Comparison of ENCODE assay signal across 23 mouse cellular contexts in the genomic region with DNA sequence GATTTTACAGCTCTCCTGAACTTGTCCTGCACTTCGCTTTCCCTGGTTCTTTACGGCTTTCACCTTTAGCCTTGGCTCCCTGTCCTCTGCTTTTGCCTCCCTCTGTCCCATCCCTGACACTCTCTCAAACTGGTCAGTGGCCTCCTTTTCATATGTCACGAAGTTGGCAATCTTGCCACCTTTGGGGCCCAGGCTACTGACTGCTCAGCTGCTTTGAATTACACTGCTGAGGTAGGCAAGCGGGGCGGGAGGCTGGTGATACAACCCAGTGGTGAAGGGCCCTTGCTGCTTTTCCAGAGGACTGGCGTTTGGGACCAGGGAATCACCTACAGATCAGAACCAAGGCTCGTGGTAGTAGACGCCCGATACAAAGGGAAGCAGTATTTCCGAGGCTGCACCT. TPM values are rescaled to one million over a fixed set of nuclear protein-coding genes. Genes with fewer than 3 reads are reported as not detected.
DNase-seq lines count a peak whose midpoint lies in the region; ATAC-seq and TF ChIP-seq lines count a peak whose summit lies in the region.
"Had no signal": no experiment of that assay in that cellular context is flagged by ENCODE, and none has a peak within 500 bp of the region (broad histone marks: within the 10 kb centered on the region; RNA-seq: fewer than 3 reads in every experiment).

No protein-coding gene starts in this region.

- no peak for ATAC-seq in forebrain, embryonic 14.5 days
- no peak for ATAC-seq in forebrain, postnatal 0 days

- H3K79me2 ChIP-seq in myocyte (ENCODE audit: control insufficient read depth, insufficient read depth): peaks cover 61% of the 10 kb centered on the region

- H3ac ChIP-seq in myocyte (ENCODE audit: control insufficient read depth, insufficient read length): no peak overlapping the region

- in situ Hi-C loops in ES-E14 (cut with MboI; ENCODE audit: low sequenced_read_pairs in 2 of 2, unreplicated experiment in 2 of 2): no loop called here

- 0 out of 2 replicates have a peak, but pooled peaks cover 3% of the 10 kb centered on the region for H3K36me3 ChIP-seq in forebrain, embryonic 14.5 days (ENCODE audit: control insufficient read depth, insufficient read depth, low read length)
- H3K36me3 ChIP-seq in forebrain, postnatal 0 days (ENCODE audit: insufficient read depth): 0 out of 2 replicates have a peak, but pooled peaks cover 4% of the 10 kb centered on the region
- H3K36me3 ChIP-seq in ES-E14 (ENCODE audit: control insufficient read depth, insufficient read depth, low read length, poor library complexity, severe bottlenecking) (peaks cover 4% of the 10 kb centered on the region; the same call in 1 of the 2 replicates), myocyte (ENCODE audit: control insufficient read depth, insufficient read depth) (peaks cover 7% of the 10 kb centered on the region)

- no peak for TF ChIP-seq POLR2A in myocyte (IDR thresholded peaks at IDR 0.05; ENCODE audit: insufficient read length, low read depth)

- H3K4me2 ChIP-seq in forebrain, embryonic 14.5 days (ENCODE audit: low read length): no peak overlapping the region
- no peak overlapping the region for H3K4me2 ChIP-seq in forebrain, postnatal 0 days (ENCODE audit: low read depth)
- H3K4me2 ChIP-seq in myocyte (ENCODE audit: low read depth): peak overlapping the region; percentile 99

- H3K4me3 ChIP-seq in forebrain, embryonic 14.5 days (ENCODE audit: low read depth, low read length): no peak overlapping the region
- H3K4me3 ChIP-seq in forebrain, postnatal 0 days (ENCODE audit: low read depth, low read length): no peak overlapping the region
- no peak overlapping the region; the same call in 1 of the 2 replicates for H3K4me3 ChIP-seq in layer of hippocampus, adult 2 months
- no peak overlapping the region; a peak in 1 of 4 replicates for H3K4me3 ChIP-seq in ES-E14 (ENCODE audit: insufficient read depth in 1 of 2, low read depth in 1 of 2, low read length in 2 of 2, poor library complexity in 1 of 2, severe bottlenecking in 1 of 2)
- H3K4me3 ChIP-seq in myocyte: no peak overlapping the region

- 92% methylated on average over 10 of the region's 10 CpGs for WGBS in forebrain, embryonic 14.5 days
- whole genome bisulfite sequencing in forebrain, postnatal 0 days: 76% methylated on average over 10 of the region's 10 CpGs

- no peaks in the 10 kb centered on the region for H3K9me3 ChIP-seq in forebrain, embryonic 14.5 days (replicated peaks; ENCODE audit: control insufficient read depth, low read length)
- no peaks in the 10 kb centered on the region for H3K9me3 ChIP-seq in forebrain, postnatal 0 days (ENCODE audit: low read length)
- H3K9me3 ChIP-seq in ES-E14 (ENCODE audit: control insufficient read depth, insufficient read depth, low read depth, low read length): no peaks in the 10 kb centered on the region
- H3K9me3 ChIP-seq: G1E; heart, embryonic 13.5 days; megakaryocyte, embryonic 14.5 days had no signal

- H3K27ac ChIP-seq in forebrain, embryonic 14.5 days (ENCODE audit: low read depth, low read length): no peak overlapping the region
- no peak overlapping the region for H3K27ac ChIP-seq in forebrain, postnatal 0 days (ENCODE audit: low read depth, low read length)
- H3K27ac ChIP-seq in layer of hippocampus, adult 2 months: peak overlapping the region; percentile 51; the same call in 1 of the 2 replicates
- 0 out of 2 replicates have a peak overlapping the region, but pooled peaks have one; percentile 6 for H3K27ac ChIP-seq in ES-E14 (ENCODE audit: insufficient read depth, low read depth, low read length, poor library complexity, severe bottlenecking)
- H3K27ac ChIP-seq: heart, embryonic 13.5 days; left cerebral cortex, adult 2 months had no signal

- no peak for DNase-seq in forebrain, embryonic 14.5 days (ENCODE audit: low spot score)
- no peak for DNase-seq in forebrain, postnatal 0 days
- DNase-seq in layer of hippocampus, adult 2 months (ENCODE audit: low spot score in 2 of 2): no peak
- no peak for DNase-seq in layer of hippocampus, postnatal 36 days
- no peak for DNase-seq in ES-E14 (ENCODE audit: low read depth, low spot score)
- DNase-seq in spleen, adult 18-20 months: no peak
- no peak for DNase-seq in ovary, postnatal 10 days (ENCODE audit: low spot score)
- DNase-seq: adrenal gland, adult 8-10 months; B cell, adult 2 months; cerebellum, adult 11-12 months; gastrocnemius, postnatal 14 days; kidney, adult 9 months; thymus, postnatal 14 days had no signal

- no peak for TF ChIP-seq CTCF in forebrain, postnatal 0 days (IDR thresholded peaks at IDR 0.05; ENCODE audit: low read depth)
- no peak for TF ChIP-seq CTCF in layer of hippocampus, adult 2 months (conservative IDR thresholded peaks at IDR 0.05)

- H3K27me3 ChIP-seq in forebrain, embryonic 14.5 days (replicated peaks; ENCODE audit: control insufficient read depth, insufficient read depth, low read length): no peaks in the 10 kb centered on the region
- no peaks in the 10 kb centered on the region for H3K27me3 ChIP-seq in forebrain, postnatal 0 days (ENCODE audit: insufficient read depth, low read length)
- no peaks in the 10 kb centered on the region for H3K27me3 ChIP-seq in myocyte (ENCODE audit: control insufficient read depth, insufficient read depth, insufficient read length)
- H3K27me3 ChIP-seq: heart, embryonic 13.5 days had no signal

- peaks cover 6% of the 10 kb centered on the region; the same call in 1 of the 2 replicates for H3K4me1 ChIP-seq in forebrain, embryonic 14.5 days (ENCODE audit: control insufficient read depth, insufficient read depth, low read length)
- peaks cover 8% of the 10 kb centered on the region; the same call in 1 of the 2 replicates for H3K4me1 ChIP-seq in forebrain, postnatal 0 days (ENCODE audit: insufficient read depth)
- H3K4me1 ChIP-seq in ES-E14 (ENCODE audit: control insufficient read depth in 2 of 2, insufficient read depth in 2 of 2, low read length in 2 of 2, poor library complexity in 1 of 2): peaks cover 3 to 27% of the 10 kb centered on the region in 2 experiments; a peak in 2 of 4 replicates

- H3K9ac ChIP-seq in forebrain, embryonic 14.5 days (ENCODE audit: low read length): peak overlapping the region; percentile 6; the same call in 1 of the 2 replicates
- no peak overlapping the region for H3K9ac ChIP-seq in forebrain, postnatal 0 days
- H3K9ac ChIP-seq in ES-E14 (ENCODE audit: insufficient read depth, low read depth, low read length, poor library complexity, severe bottlenecking): peak overlapping the region; percentile 12; the same call in 1 of the 2 replicates

TF ChIP-seq in ES-E14, 5 proteins besides CTCF, POLR2A, EP300 and RAD21 (continues in another document):
- TF ChIP-seq MAFK (IDR thresholded peaks at IDR 0.05; ENCODE audit: insufficient read depth, low read depth, low read length) (no peak), ZC3H11A (IDR thresholded peaks at IDR 0.05; ENCODE audit: borderline replicate concordance, low read depth, low read length) (no peak), HCFC1 (IDR thresholded peaks at IDR 0.05; ENCODE audit: borderline replicate concordance, insufficient read depth, low read length) (no peak)

TF ChIP-seq in myocyte, 11 proteins besides CTCF, POLR2A, EP300 and RAD21 (continues in another document):
- TF ChIP-seq TCF12 (IDR thresholded peaks at IDR 0.05; ENCODE audit: insufficient read depth, poor library complexity, severe bottlenecking) (no peak), TCF3 (IDR thresholded peaks at IDR 0.05; ENCODE audit: insufficient read length, low read depth) (no peak), USF1 (IDR thresholded peaks at IDR 0.05; ENCODE audit: low read depth) (no peak), MAX (IDR thresholded peaks at IDR 0.05; ENCODE audit: low read depth) (no peak)

RNA-seq across cellular contexts. Expression of a gene that starts 2.1 kb away (rescaled TPM):
- 181 and 203 TPM in 2 replicates for polyA plus RNA-seq in forebrain, embryonic 14.5 days (2014; fragmentation: Nextera tagmentation; extraction: Ambion mirVana)
- total RNA-seq in forebrain, postnatal 0 days (2014; rRNA removed): 434 and 487 TPM in 2 replicates
- 275 and 296 TPM in 2 replicates for polyA plus RNA-seq in forebrain, postnatal 0 days (2015; fragmentation: Nextera tagmentation; extraction: Ambion mirVana)
- 100 to 1,000 TPM; 459 to 497 TPM for total RNA-seq in layer of hippocampus, adult 2 months (2021)
- total RNA-seq in layer of hippocampus, postnatal 36 days (2021): 100 to 1,000 TPM; 510 to 526 TPM
- 87.2 and 114 TPM in 2 replicates for total RNA-seq in ES-E14 (2012; rRNA removed)
- 177 TPM for polyA plus RNA-seq in myocyte (2012; fragmentation: generic; extraction: Trizol)

RNA-seq across cellular contexts. Expression of a gene that starts 31.2 kb away (rescaled TPM):
- polyA plus RNA-seq in forebrain, embryonic 14.5 days (2014; fragmentation: Nextera tagmentation; extraction: Ambion mirVana): 0.11 TPM in 1 of 2 replicates, not detected in the other
- total RNA-seq in forebrain, postnatal 0 days (2014; rRNA removed): 0.10 TPM in 1 of 2 replicates, not detected in the other
- polyA plus RNA-seq in forebrain, postnatal 0 days (2015; fragmentation: Nextera tagmentation; extraction: Ambion mirVana): 0.07 and 0.08 TPM in 2 replicates
- total RNA-seq in layer of hippocampus, adult 2 months (2021): not detected
- total RNA-seq in layer of hippocampus, postnatal 36 days (2021): not detected
- 0.27 and 0.42 TPM in 2 replicates for total RNA-seq in ES-E14 (2012; rRNA removed)
- polyA plus RNA-seq in myocyte (2012; fragmentation: generic; extraction: Trizol): 0.02 TPM
- total RNA-seq: common myeloid progenitor, adult 5-6 weeks; gastrocnemius, postnatal 14 days had no signal
- polyA plus RNA-seq: heart, embryonic 13.5 days; large intestine, adult 2 months; lung, embryonic 16.5 days; spleen, adult 2 months; stomach, embryonic 16.5 days had no signal

RNA-seq across cellular contexts. Expression of a gene that starts 35.5 kb away (rescaled TPM):
- 1,786 and 1,955 TPM in 2 replicates for polyA plus RNA-seq in forebrain, embryonic 14.5 days (2014; fragmentation: Nextera tagmentation; extraction: Ambion mirVana)
- total RNA-seq in forebrain, postnatal 0 days (2014; rRNA removed): 3,807 and 3,931 TPM in 2 replicates
- polyA plus RNA-seq in forebrain, postnatal 0 days (2015; fragmentation: Nextera tagmentation; extraction: Ambion mirVana): 2,045 and 2,116 TPM in 2 replicates
- 100 to 1,000 TPM; 249 to 277 TPM for total RNA-seq in layer of hippocampus, adult 2 months (2021)
- total RNA-seq in layer of hippocampus, postnatal 36 days (2021): 100 to 1,000 TPM; 290 to 324 TPM
- 69.1 and 117 TPM in 2 replicates for total RNA-seq in ES-E14 (2012; rRNA removed)
- polyA plus RNA-seq in myocyte (2012; fragmentation: generic; extraction: Trizol): 85.5 TPM

RNA-seq across cellular contexts. Expression of a gene that starts 43.2 kb away (rescaled TPM):
- polyA plus RNA-seq in forebrain, embryonic 14.5 days (2014; fragmentation: Nextera tagmentation; extraction: Ambion mirVana): 13.7 and 20.2 TPM in 2 replicates
- total RNA-seq in forebrain, postnatal 0 days (2014; rRNA removed): 37.0 and 37.8 TPM in 2 replicates
- 21.3 and 24.2 TPM in 2 replicates for polyA plus RNA-seq in forebrain, postnatal 0 days (2015; fragmentation: Nextera tagmentation; extraction: Ambion mirVana)
- 10 to 100 TPM; 15.8 to 17.4 TPM for total RNA-seq in layer of hippocampus, adult 2 months (2021)
- 10 to 100 TPM; 15.2 to 17.2 TPM for total RNA-seq in layer of hippocampus, postnatal 36 days (2021)
- 8.8 and 13.6 TPM in 2 replicates for total RNA-seq in ES-E14 (2012; rRNA removed)
- 6.8 TPM for polyA plus RNA-seq in myocyte (2012; fragmentation: generic; extraction: Trizol)

RNA-seq across cellular contexts. Expression of a gene that starts 47.6 kb away (rescaled TPM):
- polyA plus RNA-seq in forebrain, embryonic 14.5 days (2014; fragmentation: Nextera tagmentation; extraction: Ambion mirVana): 44.3 and 48.4 TPM in 2 replicates
- total RNA-seq in forebrain, postnatal 0 days (2014; rRNA removed): 35.8 and 41.4 TPM in 2 replicates
- polyA plus RNA-seq in forebrain, postnatal 0 days (2015; fragmentation: Nextera tagmentation; extraction: Ambion mirVana): 35.0 and 36.4 TPM in 2 replicates
- total RNA-seq in layer of hippocampus, adult 2 months (2021): 10 to 100 TPM; 56.7 to 62.1 TPM
- total RNA-seq in layer of hippocampus, postnatal 36 days (2021): 10 to 100 TPM; 53.4 to 57.4 TPM
- 34.3 and 42.5 TPM in 2 replicates for total RNA-seq in ES-E14 (2012; rRNA removed)
- 19.6 TPM for polyA plus RNA-seq in myocyte (2012; fragmentation: generic; extraction: Trizol)

Comparison
In these comparisons a context has a peak if more than half of its experiments do, and no peak if none do; other contexts are left out.
1. H3K27ac ChIP-seq: peak in layer of hippocampus, adult 2 months (single experiment) and ES-E14 (single experiment); none in forebrain, embryonic 14.5 days (single experiment) and forebrain, postnatal 0 days (single experiment).
2. RNA of a gene that starts 35.5 kb away (total RNA-seq): 3,807 to 3,931 TPM in forebrain, postnatal 0 days; 290 to 324 TPM in layer of hippocampus, postnatal 36 days, 249 to 277 TPM in layer of hippocampus, adult 2 months and 69.1 to 117 TPM in ES-E14; every median in the first group is over 10 times any median in the second.